Mouse (Mus musculus) frontal cortex, adult 2 months (tissue): ENCODE data around the gene Ascc2. TPM values are rescaled to one million over a fixed set of nuclear protein-coding genes. Genes with fewer than 3 reads are reported as not detected.
"Not testable (repeated sequence)": the region's sequence is repeated elsewhere in the genome, so short reads cannot be mapped to it uniquely, and the experiment has no call there.

Experiments used
- DNase-seq, 2 experiments: peaks; one replicate each; pipeline ENCODE4 v3.0.0; 2022; ENCODE audit warnings: low spot score in 1 of 2; ENCODE audit errors: extremely low spot score in 1 of 2
- polyA plus RNA-seq: library from polyadenylated mRNA; depleted of rRNA; stranded (reverse); fragments of >200 nt; gene quantifications from 2 replicates; pipeline ENCODE4 v1.2.3, GENCODE M21; 2012

Gene Ascc2
- polyA plus RNA-seq, 1 experiment, result 22.5 TPM

DNA sequence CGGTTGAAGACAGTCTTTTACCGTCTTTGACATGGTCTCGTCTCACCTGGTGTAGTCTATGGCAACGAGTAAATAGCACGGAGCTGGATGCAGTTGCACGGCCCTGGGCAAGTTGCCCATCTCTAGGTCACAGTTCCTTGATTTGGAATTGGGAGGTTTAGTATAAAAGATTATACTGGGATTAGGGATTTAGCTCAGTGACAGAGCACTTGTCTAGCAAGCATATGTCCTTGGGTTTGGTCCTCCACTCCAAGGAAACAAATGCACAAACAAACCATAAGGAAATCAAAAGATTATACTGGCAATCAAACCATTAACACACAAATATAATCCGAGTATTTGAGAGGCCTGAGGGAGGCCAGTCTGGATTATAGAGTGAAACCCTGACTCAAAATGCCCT is 9.9 kb upstream of the Ascc2 start:
- DNase-seq, result no peak

DNA sequence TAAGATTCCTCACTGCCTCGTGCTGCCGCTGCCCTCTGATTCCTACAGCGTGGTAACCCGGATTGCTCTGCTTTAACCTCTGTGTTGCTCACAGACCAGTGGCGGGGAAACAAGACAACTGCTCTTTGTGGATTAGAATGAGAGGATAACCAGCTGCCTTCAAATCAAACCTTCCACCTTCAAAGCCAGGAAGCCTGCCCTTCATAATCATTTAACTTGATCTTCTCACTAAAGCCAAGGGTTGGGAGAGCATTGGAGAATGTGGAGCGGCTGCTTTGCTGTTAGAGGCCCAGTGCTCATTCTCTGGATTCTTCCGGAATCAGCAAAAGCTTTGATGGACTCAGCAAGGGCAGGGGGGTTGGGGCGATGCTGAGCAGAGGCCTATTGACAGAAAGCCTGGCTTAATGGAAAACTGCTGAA is 7.7 kb upstream of the Ascc2 start:
- no peak for DNase-seq

DNA sequence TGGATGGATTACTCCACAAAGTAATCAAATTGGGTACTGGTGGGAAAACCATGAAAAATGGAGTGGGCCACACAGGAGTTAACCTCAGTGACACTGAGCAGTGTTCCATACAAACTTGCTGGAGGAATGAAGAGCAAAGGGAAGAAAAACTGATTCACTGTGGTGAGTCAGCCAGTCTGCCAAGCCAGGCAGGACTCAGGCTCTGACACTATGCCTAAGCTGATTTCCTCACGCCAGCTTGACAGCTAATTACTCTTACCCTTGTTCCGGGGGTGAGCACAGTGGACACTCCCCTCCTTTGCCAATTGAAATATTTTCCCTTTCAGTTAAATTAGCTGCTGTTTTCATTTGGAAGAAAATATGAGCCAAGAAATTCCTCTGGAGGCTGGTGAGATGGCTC is 4.1 kb upstream of the Ascc2 start:
- no peak for DNase-seq

DNA sequence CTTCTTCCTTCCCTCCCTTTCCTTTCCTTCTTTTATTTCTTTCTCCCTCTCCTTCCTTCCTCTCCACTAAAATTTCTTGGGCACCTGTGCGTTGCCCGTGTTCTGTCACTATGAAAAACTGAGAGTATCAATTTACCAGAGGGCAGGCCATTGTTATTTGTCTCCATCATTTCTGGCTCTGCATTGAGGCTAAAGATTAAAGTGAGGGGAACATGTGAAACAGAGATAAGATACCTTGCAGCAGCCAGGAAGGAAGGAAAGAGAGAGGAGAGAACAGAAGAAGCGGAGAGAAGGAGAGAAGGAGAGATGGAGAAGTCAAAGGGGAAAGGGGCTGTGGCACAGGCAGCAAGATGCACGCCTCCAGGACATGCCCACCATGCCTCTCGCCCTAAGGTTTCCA is 3.2 kb upstream of the Ascc2 start:
- DNase-seq, result no peak

DNA sequence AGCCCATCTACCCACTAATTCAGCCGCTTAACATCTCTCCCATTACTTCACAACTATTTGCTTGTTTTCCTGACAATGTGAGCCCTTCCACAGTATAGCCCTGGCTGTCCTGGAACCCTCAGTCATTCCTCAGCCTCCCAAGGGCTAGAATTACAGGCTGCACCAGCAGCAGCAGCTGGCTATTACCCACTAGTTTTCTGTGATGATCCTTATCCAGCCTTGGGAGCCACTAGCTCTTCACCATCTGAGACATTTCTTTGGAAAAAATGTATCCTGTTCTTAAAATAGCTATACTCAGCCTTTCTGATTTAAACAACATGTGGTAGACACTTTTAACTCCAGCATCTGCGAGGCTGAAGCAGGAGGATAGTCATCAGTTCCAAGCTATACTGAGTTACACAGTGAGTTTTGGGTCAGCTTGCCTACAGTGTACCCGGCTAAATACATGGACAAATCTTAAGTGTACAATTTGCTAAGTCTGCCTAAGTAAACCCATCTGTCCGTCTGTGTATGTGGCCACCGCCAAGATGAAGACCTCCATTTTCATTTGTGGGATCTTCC is 685 bp upstream of the Ascc2 start:
- peak in 1 of 2 experiments; percentile 23 for DNase-seq

DNA sequence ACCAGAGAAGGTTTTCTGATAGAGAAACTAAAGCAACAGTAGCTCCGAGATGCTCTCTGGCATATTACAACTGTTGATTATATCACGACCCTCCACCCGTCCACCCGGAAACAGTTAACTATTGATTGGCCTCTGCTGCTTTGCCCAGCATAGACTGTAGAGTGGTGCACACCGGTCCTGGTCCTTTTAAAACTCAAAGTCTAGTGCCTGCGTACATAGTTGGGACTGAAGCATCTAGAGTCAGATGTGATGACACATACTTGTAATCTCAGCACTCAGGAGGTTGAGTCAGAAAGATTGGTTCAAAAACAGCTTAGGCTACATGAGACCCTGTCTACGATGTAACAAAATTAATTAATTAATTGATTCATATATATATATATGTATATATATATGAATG is 714 bp downstream of the Ascc2 start:
- no peak for DNase-seq

DNA sequence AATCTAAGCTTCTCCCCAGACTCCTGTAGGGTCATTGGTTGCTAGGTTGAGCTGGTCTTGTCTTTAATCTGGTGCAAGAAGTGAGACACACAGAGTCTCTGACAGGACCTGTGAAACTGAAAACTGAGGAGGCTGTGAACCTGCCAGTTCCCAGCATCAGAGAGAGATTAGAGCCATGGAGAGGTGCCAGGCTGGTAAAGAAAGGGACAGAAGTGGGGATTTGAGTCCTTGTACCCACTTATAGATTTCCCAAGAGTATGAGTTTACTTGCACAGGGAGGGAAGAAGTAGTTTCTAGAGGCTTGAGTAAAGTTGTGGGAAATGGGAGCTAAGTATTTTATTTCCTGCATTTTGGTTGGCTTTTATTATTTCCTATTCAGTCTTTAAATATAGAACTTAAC is 3.6 kb downstream of the Ascc2 start:
- DNase-seq, result no peak

DNA sequence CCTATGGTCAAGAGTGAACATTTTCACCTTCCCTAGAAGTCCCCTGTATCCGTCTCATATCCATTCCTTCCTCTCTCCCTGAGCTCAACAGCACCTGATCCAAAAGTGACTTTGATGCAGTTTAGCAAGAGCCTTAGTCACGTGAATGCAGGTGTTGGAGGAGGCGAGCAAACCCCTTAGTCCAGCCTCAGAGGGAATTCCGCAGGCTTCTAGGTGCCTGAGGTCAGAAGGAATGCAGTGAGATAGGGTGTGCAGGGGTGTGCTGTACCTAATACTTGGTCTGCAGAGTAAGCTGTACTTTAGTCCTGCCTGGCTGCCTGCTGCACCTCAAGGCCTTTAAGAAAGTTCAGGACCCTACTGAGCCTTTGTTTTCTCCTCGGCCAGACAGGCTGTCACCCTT is 6.2 kb downstream of the Ascc2 start:
- DNase-seq, result no peak

DNA sequence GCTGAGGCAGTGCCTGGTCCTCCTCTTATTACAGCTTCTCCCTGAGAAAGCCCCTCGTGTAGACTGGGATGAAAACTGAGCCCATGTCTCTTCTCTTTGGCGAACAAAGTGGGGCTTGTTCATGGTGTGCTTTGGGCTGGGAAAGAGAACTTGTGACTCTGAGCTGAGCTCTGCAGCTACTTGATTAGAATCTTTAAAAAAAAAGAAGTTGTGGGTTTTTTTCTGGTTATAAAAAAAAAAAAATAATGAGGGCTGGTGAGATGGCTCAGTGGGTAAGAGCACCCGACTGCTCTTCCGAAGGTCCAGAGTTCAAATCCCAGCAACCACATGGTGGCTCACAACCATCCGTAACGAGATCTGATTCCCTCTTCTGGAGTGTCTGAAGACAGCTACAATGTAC is 7.6 kb downstream of the Ascc2 start:
- not testable (repeated sequence) for DNase-seq

DNA sequence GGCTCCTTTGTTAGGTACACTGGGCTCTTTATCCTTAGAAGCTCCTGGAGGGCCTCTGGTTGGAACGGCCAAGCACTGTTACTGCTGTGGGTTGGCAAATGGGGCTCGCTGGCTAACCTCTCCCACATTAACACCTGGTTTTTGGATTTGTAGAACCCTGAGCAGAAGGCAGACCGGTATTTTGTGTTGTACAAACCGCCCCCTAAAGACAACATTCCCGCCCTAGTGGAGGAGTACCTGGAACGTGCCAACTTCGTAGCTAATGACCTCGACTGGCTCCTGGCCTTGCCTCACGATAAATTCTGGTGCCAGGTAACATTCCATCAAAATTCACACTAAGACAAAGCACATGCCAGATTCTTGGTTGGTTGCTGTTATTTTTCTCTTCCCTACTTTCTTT is 8.9 kb downstream of the Ascc2 start:
- DNase-seq, result no peak

DNA sequence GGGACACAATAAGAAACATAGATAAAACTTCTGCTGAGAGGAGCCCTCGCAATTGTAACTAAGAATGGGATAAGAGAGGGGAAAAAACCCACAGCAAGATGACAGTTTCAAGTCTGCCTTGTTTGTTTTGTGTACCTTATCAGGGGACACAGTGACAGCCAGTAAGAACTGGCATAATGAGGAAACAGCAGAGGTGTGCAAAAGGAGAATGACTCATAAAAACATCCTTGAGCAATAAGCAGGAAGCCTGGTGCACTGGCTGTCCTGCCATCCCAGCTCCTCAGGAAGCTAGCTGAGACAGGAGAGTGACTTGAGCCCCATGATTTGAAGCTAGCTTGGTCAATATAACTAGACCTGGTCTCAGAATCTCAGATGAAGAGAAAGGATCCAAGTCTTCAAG is 22.3 kb downstream of the Ascc2 start:
- DNase-seq, result no peak

DNA sequence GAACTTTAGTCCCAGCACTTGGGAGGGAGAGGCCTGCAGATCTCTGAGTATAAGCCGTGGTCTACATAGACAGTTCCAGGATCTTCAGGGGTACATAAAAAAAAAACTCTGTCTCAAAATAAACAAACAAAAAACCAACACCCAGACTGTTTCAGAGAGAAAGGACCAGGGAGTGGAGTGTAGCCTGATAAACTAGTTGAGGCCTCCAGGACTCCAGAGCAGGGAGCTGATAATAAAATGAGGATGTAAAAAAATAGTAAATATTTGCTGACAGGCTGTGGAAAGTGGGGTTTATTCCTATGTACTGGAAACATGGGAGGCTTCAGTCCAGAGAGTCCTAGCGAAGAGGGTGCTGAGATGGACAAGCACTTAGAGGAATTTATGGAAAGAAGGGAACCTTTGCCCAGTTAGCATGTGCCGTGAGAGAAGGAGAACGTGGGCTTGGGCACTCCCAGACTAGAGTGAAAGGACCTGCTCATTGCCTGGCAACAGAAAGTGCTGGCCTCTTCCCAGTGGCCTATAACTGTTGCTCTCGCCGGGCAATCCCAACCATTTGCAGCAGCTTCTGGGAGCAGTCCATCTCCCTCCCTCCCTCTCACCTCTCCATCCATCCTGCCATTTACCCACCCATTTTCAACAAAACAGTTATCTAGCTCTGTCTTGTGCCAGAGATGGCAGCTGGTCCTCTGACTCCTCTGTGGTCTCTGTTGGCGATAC is 22.9 kb downstream of the Ascc2 start:
- no peak for DNase-seq

DNA sequence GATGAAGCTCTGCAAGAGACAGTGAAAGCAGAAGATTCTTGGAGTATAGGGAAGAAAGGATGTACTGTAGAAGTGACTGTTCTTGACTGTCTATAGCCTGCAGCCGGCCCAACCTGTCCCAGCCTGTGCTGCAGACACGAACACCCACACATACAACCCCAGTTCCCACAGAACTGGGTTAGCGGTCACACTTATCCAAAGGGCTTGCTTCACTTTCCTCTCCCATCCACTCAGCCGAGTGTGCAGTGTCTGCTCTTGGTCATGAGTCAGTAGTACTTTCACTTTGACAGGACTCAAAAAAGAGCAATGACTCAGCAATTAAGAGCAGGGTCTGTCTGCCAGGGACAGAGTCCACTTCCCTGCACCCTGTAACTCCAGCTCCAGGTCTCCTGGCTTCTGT is 23.8 kb downstream of the Ascc2 start:
- DNase-seq, result peak in 1 of 2 experiments; percentile 37

DNA sequence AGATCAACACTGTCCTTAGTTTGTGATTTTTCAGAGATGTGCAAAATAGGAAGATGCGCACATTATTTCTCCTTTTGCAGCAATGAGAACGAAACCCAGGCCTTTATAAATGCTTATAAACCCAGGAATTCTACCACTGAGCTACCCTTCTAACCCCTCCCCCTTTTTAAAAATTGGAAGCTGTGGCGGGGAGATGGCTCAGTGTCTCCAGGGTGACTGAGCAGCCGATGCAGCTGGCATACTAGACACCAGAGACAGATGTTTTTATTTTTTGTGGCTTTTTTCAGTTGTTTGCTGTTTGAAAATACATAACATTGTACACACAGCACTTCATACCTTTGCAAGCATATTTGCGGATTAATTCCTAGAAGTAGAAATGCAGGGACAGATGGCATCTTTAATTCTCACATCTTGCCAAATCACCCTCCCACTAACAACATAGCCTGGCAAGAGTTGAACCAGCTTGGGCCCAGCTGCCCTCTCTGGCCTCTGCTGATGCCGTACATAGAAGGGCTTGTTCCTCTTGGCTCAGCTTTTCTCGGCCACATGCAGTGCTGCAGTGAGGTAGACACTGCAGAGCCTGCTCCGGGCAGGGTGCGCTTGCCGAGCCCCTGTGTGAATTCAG is 24.4 kb downstream of the Ascc2 start:
- DNase-seq, result peak in 1 of 2 experiments; percentile 40

DNA sequence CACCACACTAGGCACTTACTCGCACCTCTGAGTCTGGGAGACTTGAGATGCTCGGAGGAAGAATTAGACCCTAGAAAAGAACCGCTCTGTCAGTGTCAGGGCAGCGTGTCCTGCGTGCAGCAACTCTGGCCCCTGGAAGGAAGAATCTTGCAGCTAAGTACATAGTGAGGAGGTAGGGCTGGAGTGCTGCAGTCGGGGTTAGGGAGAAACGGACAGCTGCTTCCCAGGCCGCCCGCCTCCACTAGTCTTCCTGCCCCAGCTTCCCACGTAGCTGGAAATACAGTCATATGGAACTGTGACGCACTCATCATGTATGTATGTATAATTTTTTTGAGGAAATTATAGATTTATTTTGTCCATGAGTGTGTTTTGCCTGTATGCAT is 24.9 kb downstream of the Ascc2 start:
- peak in 1 of 2 experiments; percentile 27 for DNase-seq

DNA sequence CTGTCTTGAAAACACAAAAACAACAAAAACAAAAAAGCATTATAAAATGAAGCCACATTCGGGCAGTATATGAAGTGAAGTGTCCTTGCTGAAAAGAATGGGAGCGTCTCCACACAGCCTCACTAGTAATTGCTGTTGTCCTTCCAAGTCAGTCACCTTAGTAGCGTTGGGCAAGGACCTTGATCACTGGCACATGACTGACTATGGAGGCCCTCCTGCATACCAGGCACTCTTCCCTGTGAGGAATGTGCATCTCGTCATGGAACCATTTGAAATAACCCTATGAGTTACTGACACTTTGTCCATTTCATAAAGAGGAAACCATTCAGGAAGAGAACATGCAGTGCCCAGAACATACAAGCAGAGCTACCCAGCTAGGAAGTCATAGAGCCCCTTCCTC is 34.2 kb downstream of the Ascc2 start:
- no peak for DNase-seq

DNA sequence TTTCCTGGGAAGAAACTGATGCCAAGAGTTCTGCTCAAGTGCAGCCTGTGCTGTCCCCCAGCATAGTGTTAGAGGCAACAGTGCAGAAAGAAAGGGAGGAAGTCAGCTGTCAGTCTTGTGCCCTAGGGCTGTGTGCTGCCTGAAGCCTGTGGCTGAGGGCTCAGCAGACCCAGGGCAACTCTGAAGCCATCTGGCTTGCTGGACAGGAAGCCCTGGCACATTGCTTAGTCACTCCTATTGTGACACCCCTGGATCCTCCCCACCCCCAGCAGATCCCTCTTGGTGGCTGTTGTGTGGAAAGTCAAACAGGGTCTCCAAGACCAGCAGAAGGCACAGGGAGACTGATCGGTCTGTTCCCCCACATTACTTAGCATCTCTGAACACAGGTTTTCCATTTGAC is 37.0 kb downstream of the Ascc2 start:
- DNase-seq, result no peak

DNA sequence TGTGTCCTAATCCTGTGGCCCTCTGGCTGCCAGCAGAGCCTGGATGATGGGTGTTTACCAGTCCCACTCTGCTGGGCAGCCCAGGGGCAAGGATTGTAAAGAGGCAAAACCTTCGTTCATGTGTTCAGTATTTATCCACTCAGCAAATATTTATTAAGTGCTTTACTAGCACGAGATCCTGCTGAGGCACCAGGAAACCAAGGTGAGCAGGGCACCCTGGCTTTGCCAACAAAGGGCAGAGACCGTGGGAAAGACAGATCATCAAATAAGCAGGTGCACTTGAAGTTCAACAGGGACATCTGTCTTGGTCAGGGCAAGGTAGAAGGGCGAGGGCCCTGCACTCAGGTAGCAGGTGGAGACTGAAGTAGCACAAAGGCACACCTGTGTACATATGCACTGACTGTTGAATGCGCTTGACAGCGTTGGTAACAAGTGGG is 37.6 kb downstream of the Ascc2 start:
- no peak for DNase-seq

DNA sequence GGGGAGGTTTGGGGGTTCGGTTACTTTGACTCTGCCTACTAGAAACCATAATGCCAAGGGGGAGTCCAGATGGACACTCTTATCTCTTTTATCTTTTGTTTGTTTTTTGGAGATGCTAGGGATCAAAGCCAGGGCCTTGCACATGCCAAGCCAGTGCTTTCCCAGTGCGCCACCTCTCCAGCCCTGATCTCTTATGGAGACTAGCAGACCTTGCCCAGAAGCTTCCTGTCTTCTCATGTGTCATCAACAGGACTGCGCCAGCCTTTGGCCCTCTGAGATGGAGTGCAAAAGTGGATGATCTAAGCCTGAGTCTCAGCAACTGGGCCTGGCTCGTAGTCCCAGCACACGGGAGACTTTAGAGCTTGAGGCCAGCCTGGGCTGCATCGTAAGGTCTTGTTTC is 38.1 kb downstream of the Ascc2 start:
- DNase-seq, result no peak

DNA sequence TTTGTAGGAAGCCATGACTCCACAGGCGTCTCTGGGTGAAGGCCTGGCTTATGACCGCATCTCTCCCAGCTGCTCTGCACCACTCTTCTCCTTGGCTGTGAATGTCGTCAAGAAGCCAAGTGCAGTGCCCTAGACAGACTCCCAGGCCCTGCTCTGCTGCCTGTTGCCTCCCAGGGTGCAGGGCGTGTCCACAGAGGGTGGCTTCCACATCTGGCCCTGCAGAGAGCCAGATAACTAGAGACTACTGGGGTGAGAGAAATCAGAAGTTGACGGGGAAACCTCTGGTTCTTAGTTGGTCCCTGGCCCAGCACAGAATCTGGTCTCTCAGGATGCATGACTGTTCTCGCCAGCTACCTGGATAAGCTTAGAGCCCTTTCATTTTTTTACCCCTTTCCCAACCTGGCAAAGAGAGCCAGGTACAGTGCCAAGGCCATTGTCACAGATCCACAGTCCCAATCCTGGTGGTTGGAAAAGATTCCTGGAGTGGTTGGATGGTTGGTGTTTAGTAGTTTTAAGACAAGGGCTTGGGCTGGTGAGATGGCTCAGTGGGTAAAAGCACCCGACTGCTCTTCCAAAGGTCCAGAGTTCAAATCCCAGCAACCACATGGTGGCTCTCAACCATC is 39.8 kb downstream of the Ascc2 start:
- DNase-seq, result no peak

DNA sequence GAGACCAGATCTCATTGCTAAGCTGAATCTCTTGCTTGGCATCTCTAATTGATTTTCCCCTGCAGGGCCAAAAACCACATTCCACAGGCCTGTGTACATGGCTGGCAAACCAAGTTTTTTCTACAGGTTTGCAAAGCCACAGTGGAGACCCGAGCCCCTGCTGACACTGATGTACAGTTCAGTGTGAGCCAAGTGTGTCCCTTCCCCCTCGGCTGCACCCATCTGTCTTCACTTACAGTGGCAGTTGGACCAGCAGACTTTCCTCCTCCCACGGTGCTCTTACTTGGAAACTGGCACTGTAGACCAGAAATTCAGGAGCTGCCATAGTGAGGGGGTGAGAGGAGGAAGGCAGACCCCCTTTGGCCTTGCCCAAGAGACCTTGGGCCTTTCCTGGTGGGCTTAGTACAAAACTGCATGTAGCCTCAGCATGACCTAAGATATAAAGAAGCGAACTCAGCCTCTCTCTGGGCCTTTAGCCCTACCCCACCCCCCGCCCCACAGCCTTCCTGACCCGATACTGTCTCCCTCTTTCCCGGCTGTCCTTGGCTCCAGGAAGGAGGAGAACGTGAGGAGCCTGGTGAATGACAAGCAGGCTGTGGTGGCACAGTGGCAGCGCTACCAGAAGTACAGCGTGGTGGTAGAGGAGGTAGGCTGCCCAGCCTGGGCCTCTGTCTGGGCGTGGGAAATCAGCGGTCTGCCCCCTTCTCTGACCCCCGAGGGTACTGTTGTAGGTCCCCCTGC is 41.3 kb downstream of the Ascc2 start:
- DNase-seq, result peak; percentile 69 to 80
